Mouse (Mus musculus): ENCODE data around the gene Cpeb3.
"Not testable (repeated sequence)": the region's sequence is repeated elsewhere in the genome, so short reads cannot be mapped to it uniquely, and the experiment has no call there.

Cpeb3 gene

DNA sequence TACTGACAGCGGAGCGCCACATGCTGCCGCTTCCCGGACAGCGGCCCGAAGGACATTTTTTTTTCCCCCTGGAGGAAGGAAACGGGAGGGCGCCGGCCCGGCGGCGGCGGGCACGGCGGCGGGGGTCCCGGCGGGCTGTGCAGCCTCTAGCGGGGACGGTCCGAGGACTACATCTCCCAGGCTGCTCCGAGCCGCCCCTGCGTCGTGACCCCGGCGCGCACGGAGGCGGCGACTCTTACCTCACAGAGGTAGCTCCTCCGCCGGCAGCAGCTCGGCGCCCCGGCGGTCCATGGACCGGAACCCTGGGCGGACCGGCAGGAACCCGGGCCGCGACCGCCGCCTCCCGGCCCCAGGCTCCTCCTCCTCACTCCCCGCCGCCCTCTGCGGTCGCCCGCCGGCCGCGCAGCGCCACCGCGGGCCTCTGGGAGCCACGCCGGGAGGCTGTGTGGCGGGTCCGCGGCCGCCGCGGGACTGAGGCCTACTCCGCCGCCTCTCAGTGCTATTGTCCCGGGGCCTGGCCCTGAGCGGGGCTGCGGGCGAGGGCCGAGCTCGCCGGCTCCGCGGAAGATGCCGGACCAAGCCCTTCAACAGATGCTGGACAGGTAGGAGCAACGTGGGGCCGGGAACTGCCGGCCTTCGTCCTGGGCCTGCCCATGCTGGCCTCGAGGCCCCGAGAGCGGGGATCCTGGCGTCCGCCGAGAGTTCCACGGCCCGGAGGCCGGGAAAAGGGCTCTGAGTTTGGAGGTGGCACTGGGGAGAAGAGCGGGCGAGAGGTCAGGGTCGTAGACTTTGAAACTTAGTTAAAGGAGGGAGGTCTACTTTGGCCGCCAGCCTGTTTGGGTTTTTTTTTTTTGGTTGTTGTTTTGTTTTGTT lies 862 bp downstream of the Cpeb3 start, which contains the start of gene March5:
March5 (plus strand) TSS at position 241 of the 873 bp plus-strand sequence.
- peak; percentile 68 to 88 for DNase-seq (ENCODE audit: low spot score in 2 of 2)

DNA sequence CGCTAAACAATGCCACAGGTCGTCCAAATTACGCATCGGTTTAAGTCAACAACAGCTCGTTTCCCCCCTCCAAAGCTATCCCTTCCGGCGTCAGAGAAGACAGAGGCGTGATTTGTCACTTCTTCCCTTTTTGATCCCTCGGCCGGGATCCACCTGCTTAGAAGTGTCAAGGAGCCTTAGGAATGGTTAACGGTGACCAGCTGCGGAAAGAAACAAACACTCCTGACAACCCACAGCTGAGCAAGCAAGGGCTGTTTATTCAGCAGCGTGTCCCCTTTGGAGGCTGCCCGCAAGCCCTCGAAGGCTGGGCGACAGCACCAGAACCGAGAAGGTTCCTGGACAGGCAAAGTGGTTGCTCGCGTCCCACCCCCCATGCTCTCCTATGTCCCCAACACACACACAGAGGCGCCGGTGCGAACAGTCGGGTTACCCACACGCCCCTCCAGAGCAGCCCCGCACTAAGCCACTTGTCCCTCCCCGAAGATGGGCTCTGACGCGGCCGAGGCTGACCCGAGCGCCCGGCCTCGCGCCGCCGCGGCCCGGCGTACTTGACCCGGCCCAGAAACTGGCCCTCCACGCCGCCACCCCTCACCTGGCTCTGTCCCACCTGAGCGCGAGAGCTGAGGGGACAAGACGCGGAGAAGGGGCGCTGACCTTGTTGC lies 1.6 kb downstream of the Cpeb3 start:
- peak in 1 of 2 experiments; percentile 45 for DNase-seq (ENCODE audit: low spot score in 2 of 2)

DNA sequence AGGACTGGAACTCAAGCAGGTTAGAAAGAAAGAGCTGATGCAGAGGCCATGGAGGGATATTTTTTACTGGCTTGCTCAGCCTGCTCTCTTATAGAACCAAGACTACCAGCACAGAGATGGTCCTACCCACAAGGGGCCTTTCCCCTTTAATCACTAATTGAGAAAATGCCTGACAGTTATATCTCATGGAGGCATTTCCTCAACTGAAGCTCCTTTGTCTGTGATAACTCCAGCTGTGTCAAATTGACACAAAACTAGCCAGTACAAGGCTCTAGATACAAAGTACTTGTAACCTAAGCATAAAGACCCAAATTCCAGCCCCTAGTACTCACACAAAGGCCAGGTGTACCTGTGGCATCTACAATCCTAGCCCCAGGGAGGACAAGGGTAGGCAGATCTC lies 3.2 kb downstream of the Cpeb3 start:
- DNase-seq (ENCODE audit: low spot score in 2 of 2) = not testable (repeated sequence)

GRCm38 (mm10) chr19:37203371-37203770 lies 5.0 kb downstream of the Cpeb3 start:
- DNase-seq (ENCODE audit: low spot score in 2 of 2) = no peak

- DNase-seq (ENCODE audit: low spot score in 2 of 2) = no peak
Measured at GRCm38 (mm10) chr19:37199889-37200288, 8.5 kb downstream of the Cpeb3 start.

- no peak for DNase-seq (ENCODE audit: low spot score in 2 of 2)
Measured at GRCm38 (mm10) chr19:37198165-37198880, 10.1 kb downstream of the Cpeb3 start.

GRCm38 (mm10) chr19:37192475-37193058 lies 15.8 kb downstream of the Cpeb3 start:
- no peak for DNase-seq (ENCODE audit: low spot score in 2 of 2)

DNA sequence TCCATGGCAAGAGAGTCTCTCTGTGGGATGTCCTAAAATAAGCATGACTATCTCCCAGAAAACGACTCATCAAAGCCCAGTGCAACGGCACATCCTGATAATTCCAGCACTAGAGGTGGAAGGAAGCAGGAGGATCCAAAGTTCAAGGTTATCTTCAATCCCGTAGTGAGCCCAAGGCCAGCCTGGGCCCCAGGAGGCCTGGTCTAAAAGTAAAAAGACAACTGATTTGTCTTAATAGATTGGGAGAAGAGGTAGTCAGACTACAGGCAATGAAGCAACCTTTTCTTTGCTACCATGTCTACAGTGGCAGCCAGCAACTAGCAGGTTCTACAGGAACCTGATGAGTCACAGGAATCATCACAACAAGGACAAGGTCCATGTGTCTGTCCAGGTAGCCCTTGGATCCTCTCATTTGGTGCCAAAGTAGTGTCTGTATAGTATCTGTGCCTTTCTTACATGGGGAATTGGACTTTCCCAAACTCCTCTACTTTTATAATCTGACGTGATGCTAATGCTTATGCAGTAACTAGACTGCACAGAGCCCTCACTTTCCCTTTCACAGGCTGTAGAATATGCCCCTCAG lies 19.9 kb downstream of the Cpeb3 start:
- DNase-seq (ENCODE audit: low spot score in 2 of 2) = no peak

DNA sequence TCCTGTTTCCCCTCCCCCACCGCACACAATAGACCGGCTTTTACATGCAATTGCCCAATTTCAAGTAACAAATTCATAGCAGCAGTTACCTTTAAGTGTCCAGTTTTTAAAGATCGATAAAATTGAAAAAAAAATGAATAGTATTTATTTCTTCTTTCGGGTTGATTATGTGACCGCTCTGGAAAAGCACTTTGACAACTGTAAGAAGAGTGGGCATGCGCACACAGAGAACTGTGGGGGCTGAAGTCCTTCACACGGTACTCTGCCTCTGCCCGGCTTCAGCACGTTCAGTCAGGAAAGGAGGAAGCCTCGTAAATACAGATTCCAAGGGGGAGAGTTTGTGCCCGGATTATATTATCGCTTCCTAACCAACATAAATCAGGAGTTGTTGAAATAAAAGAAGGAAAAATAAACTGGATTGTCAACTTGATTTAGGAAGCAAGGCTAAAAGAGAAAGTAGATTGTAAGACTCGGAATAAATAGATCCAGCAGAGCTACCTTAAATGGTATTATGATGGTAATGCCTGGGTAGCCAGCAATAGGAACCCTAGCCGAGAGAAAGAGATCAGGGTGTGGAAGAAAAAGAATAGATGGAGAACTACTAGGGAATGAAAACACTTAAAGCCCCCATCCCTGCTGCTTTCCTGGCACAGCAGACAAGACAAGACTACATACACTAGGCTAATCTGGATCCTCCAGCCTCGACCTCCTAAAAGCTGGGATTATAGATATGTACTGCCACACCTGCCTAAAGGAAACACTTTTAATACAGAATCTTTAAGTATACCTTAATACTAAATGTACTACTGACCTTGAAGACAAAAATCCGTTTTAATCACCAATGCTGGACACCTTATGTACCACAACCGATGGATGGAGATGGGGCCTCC lies 30.3 kb downstream of the Cpeb3 start:
- DNase-seq (ENCODE audit: low spot score in 2 of 2) = peak in 1 of 2 experiments; percentile 74

GRCm38 (mm10) chr19:37176879-37177462 lies 31.4 kb downstream of the Cpeb3 start:
- no peak for DNase-seq (ENCODE audit: low spot score in 2 of 2)

GRCm38 (mm10) chr19:37175919-37176318 lies 32.5 kb downstream of the Cpeb3 start:
- DNase-seq (ENCODE audit: low spot score in 2 of 2) = peak; percentile 48 to 59

- DNase-seq (ENCODE audit: low spot score in 2 of 2) = no peak
Measured at GRCm38 (mm10) chr19:37175436-37175805, 33.0 kb downstream of the Cpeb3 start.

DNA sequence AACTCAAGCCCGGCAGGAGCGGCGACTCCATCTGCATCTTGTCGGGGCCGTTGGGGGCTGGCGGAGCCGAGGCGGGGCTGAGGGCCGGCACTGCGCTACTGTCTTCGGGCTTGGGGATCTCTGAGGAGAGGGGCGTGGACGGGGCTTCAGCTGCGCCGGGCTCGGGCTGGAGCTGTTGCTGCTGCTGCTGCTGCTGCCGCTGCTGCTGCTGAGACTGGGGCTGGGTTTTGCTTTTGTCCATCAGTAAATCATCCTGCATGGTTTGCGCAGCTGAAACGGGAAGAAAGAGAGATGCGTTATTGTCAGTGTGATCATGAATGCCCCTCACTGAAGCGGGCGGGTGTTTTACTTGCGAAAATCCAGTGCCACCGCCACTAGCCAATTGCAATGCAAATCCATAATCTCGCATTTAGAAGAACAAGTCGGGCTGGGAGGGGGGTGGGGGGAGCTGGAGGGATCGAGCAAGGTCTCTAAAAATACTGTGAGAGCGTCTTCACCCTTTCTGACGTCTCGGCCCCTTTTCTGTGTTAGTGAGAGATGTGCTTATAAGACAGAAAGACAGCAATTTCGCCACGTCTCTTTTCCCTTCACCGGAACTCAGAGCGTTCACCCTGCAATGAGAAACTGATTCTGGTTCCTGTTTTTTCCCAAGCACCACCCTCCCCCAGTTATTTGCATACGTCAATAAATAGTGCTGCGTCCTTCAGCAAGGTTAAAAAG lies 33.5 kb downstream of the Cpeb3 start:
- DNase-seq (ENCODE audit: low spot score in 2 of 2) = peak; percentile 59 to 77

- peak in 1 of 2 experiments; percentile 51 for DNase-seq (ENCODE audit: low spot score in 2 of 2)
Measured at GRCm38 (mm10) chr19:37174116-37174715, 34.2 kb downstream of the Cpeb3 start.

GRCm38 (mm10) chr19:37173331-37174115 lies 34.9 kb downstream of the Cpeb3 start:
- peak in 1 of 2 experiments; percentile 9 for DNase-seq (ENCODE audit: low spot score in 2 of 2)

GRCm38 (mm10) chr19:37172566-37173130 lies 35.8 kb downstream of the Cpeb3 start:
- DNase-seq (ENCODE audit: low spot score in 2 of 2) = peak in 1 of 2 experiments; percentile 16

DNA sequence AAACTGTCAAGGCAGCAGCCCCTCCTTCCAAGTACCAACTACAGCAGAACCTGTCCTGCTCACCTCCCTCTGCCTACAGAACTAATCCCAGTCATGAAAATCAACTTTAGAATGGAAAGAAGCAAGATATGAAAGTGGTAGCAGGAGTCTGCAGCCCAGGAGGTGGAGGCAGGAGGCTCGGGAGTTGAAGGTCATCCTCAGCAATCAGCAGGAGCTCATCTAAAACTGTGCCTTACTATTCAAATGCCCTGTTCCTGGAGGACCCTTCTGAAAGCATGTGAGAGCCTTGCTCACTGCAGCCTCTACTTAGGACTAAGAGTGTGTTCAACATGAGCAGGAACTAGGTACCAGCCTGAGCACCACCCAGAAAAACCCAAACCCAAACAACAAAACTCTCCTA lies 36.3 kb downstream of the Cpeb3 start:
- no peak for DNase-seq (ENCODE audit: low spot score in 2 of 2)

Measured in left cerebral cortex, adult 9 months (tissue).